Mouse (Mus musculus): ENCODE measurements around the gene Ccdc114.
"Not testable (repeated sequence)": the region's sequence is repeated elsewhere in the genome, so short reads cannot be mapped to it uniquely, and the experiment has no call there.

Ccdc114 gene

DNA sequence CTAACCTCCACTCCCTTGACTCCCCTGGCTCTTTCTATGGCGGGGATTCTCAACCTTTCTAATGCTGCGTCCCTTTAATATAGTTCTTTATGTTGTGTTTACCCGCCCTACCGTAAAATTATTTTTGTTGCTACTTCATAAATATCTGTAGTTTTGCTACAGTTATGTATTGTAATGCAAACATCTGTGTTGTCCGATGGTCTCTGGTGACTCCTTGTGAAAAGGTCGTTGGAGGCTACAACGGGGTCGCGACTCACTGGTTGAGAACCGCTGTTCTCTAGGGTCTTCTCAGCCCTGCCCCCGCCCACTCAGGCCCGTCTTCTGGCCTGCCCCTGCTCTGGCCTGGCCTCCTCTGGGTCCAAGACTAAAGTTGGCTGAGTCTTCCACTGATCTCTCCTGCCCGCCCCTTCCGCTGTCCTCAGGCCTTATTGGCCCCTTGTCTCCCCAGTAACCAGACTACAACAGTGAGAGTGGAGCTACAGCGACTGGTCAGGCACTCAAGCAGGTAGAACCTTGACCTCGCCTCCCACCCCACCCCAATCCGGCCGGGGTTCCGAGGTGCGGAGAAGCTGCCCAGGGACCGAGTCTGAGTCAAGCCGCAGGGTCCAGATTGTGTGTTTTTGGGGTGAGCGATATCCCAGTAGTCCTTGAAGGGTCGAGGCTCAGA lies at the start of gene Ccdc114:
Gene Ccdc114 (plus strand): TSS at position 311 of the 667 bp plus-strand sequence.
- DNase-seq, result peak; percentile 72

- no peak for DNase-seq
Observed at GRCm38 (mm10) chr7:45876895-45877294, 47.0 kb upstream of the Ccdc114 start.

DNA sequence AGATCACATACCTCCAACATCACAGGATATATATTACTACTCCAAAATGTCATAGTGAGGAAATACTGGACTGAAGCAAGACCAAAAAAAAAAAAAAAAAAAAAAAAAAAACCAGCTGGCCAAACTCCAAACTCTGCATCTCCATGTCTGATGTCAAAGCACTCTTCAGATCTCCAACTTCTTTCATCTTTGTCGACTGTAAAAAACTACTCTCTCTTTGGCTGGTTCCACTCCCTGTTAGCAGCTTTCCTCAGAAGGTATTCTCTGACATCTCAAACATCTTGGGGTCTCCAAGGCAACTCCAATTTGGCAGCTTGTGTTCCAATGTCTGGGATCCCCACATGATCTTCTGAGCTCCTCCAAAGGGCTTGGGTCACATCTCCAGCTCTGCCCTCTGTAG lies 45.6 kb upstream of the Ccdc114 start, which contains the start of gene Grin2d:
Gene Grin2d (minus strand): TSS at position 101 of the 400 bp plus-strand sequence.
- not testable (repeated sequence) for DNase-seq

- DNase-seq, result no peak
Observed at GRCm38 (mm10) chr7:45880531-45880930, 43.3 kb upstream of the Ccdc114 start.

GRCm38 (mm10) chr7:45881011-45881410 lies 42.9 kb upstream of the Ccdc114 start:
- DNase-seq, result no peak

GRCm38 (mm10) chr7:45887246-45887645 lies 36.6 kb upstream of the Ccdc114 start:
- DNase-seq, result no peak

DNA sequence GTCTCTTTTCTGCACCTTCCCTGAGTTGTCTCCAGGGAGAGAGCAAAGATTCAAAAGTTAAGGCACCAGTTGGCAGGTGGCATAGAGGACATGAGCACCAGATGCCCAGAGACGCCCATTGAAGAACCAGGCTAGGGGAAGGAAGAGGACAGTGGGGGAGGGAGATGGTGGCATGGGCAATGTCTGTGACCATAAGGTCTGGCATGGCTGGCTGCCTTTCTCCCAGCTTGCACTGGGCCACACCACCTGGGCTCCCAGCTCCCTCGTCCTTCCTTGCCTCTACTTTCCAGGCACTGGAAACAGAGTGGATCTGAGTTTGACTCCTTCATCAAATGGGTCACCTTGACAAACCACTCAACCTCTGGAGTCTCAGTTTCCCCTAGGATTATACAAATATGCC lies 31.2 kb upstream of the Ccdc114 start:
- DNase-seq, result no peak

- DNase-seq, result no peak
Observed at GRCm38 (mm10) chr7:45895931-45896516, 27.8 kb upstream of the Ccdc114 start.

- DNase-seq, result peak; percentile 98
Observed at GRCm38 (mm10) chr7:45896517-45897257, 27.2 kb upstream of the Ccdc114 start, which contains the start of the genes Syngr4 and Tmem143. Gene Syngr4 (minus strand): TSS chr7:45896714. Gene Tmem143 (plus strand): TSS chr7:45896941.

DNA sequence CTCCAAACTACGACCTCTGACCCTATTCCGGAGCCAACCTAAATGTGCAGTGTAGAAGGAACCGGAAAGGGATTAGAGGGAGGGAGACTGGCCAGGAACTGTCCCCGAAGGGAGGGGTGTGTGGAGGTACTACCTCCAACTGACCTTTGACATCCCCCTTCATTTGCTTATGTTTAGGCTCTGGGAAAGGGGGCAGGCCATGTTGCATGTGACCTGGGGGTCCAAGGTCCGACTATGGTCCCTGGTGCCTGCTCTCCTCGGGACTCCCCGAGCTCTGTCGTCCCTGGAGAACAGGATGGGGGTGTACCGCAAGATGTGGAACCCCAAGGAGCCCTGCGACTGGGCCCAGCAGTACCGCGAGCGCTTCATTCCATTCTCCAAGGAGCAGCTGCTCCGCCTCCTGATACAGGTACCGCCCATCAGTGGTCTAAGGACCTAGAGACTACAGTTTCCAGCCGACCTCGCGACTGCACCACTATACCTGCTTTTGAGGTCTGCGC lies 26.6 kb upstream of the Ccdc114 start:
- DNase-seq, result peak; percentile 78

GRCm38 (mm10) chr7:45898125-45898524 lies 25.7 kb upstream of the Ccdc114 start:
- peak; percentile 56 for DNase-seq

DNA sequence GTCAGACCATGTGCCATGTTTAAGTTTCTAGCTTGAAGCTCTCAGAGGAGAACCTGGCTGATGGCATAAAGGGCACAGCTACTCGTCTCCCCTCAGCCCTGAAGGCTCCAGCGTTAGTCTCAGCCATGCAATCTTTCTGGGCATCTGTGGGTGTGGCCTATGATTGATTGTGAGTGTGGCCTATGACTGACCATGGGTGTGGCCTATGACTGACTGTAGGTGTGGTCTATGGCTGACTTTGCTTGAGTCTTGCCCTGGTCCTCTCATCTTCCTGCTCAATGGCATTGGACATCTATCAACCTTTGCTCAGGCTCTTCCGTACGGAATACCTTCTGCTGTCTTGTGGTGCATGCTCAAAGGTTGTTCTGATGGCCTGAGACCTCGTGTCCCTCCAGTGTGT lies 22.3 kb upstream of the Ccdc114 start:
- DNase-seq, result peak; percentile 59

DNA sequence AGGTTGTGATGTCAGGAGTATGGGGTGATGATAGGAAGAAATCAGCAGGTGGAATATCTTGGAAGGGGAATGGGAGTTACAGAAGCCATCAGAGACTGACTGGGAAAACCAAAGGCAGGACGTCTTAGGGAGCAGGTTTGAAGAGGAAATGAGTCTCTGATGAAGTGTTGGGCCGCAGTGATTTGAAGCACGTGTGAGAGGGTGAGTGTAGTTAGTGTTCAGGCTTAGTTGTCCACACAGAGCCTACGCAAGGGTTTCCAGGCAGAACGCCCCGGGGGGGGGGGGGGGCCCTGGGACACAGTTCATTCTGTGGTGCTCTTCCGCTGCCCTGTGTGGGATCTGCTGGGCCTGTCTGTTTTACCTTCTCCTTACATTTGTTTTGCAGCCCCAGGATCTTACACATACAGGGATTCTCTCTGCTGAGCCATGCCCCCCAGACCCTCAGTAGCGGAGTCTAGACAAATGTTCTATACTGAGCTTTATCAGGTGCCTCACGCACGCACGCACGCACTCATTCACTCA lies 21.3 kb upstream of the Ccdc114 start:
- DNase-seq, result no peak

DNA sequence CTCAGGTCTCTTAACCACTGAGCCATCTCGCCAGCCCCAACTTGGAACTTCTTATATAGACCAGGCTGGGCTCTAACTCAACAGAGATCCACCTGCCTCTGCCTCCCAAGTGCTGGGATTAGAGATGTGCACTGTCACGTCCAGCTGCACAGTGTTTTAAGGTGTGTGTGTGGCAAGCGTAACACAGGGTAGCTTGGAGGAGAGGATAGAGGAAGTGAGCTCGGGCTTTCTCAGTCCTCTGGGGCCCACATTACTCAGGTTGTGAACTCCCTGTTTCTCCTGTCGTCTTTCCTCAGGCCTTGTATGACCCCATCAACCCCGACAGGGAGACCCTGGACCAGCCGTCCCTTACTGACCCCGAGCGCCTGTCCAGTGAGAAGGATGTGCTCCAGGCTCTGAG lies 17.2 kb upstream of the Ccdc114 start:
- DNase-seq, result no peak

DNA sequence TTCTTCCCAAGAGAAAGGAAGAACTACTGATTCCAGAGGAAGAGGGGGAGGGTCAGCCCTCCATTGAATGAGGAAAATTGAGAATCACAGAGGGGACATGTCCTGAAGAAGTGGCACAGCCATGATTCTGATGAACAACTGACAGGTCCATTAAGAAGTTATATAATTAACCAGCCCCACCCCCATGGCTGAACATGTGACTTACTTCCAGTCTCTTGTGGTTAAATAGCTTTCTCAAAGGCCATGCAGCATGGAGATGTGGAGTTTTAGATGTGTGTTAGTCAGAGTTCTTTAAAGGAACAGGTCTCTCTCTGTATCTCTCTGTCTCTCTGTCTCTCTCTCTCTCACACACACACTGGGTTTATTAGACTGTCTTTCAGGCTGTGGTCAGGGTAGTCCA lies 15.5 kb upstream of the Ccdc114 start:
- no peak for DNase-seq

- DNase-seq, result no peak
Observed at GRCm38 (mm10) chr7:45909145-45909544, 14.7 kb upstream of the Ccdc114 start.

DNA sequence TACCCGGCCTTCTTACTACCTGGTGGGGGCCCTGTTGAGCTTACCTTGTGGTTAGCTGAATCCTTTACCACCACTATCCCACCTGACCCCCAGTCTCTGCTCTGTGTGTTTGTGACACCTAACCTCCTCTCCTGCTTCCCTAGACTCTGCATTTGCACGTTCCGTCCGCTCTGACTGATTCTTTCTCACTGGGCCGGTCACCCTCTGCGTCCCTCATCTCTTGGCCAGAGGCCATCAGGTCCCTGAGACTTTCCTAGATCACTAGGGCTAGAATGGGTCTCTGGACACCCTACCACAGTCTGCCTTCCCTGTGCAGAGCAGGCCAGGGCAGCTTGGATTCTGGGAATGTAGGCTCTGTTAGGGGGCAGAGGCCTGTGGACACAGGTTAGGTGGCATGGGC lies 9.8 kb upstream of the Ccdc114 start:
- no peak for DNase-seq

GRCm38 (mm10) chr7:45915011-45915410 lies 8.9 kb upstream of the Ccdc114 start:
- no peak for DNase-seq

DNA sequence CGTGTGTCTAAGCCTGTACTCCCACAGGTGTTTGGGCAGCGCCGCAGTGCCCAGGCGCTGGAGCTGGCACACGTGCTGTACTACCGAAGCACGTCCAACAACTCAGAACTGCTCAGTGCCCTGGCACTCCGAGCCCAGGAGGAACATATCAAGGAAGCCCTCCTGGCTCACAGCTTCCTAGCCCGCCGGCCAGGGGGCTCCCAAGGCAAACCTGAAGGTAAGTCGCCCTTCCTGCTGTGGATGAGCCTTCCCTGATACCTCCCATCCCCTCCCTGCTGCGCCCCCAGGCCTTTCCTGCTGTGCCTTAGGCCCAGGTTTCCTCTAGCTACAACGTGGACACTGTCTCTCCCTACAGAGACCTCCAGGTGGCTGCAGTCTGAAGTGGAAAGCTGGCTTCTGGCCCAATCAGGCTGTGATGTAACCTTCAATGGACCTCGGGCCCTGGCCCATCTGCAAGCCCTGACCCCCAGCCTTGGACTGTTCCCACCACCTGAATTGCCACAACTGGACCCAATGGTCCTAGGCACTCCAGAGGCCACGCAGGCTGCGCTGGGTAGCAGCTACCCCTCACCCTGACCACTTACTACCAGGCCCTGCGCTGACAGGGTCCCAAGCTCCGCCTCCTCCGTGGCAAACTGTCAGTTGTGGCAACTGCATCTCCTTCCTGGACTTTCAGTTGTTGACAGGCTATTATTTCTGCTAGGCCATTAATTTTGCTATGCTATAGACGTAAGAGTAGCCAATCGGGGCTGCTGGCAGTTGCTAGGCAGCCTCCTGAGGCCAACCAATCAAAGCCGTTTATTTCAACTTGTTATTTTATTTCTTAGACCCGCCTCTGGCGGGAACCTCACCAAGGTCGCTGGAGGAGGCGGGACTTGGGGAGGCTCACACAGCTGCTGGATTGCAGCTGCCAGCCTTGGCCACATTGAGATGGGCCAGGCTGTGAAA lies 7.5 kb upstream of the Ccdc114 start:
- DNase-seq, result peak; percentile 77

- DNase-seq, result no peak
Observed at GRCm38 (mm10) chr7:45917004-45917704, 6.7 kb upstream of the Ccdc114 start.

DNA sequence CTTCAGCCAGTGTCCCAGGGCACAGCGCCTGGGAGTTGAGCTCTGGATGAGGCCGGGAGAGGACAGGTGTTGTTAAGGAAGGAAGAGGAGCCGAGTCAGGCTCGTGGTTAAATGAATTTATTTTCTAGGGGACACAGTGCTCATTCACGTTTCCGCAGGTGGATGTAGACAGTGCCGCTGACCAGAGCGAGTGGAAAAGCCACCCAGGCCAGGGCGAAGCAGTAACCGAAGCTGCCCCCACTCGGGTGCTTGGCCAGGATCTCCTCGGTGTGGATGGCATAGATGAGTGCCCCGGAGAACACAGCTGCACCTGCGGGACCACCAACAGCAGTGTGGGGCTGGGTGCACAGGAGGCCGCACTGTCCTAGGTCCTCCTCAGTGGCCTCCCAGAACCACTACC lies 5.9 kb upstream of the Ccdc114 start:
- no peak for DNase-seq

All from liver (tissue).